Mouse (Mus musculus) erythroblast, embryonic 14.5 days (primary cell): ENCODE data around the gene Efcab5. TPM values are rescaled to one million over a fixed set of nuclear protein-coding genes. Genes with fewer than 3 reads are reported as not detected.
"Not testable (repeated sequence)": the region's sequence is repeated elsewhere in the genome, so short reads cannot be mapped to it uniquely, and the experiment has no call there.

ENCODE experiments used
- H3K27me3 ChIP-seq: 2 replicates; pipeline ENCODE4 v1.6.1; 2012; ENCODE audit warnings: inconsistent platforms; ENCODE audit not compliant: control insufficient read depth
- H3K36me3 ChIP-seq: 2 replicates; pipeline ENCODE4 v1.6.1; 2012; ENCODE audit warnings: mild to moderate bottlenecking, inconsistent platforms; ENCODE audit not compliant: control insufficient read depth
- H3K4me1 ChIP-seq: 2 replicates; pipeline ENCODE4 v1.6.1; 2012; ENCODE audit warnings: inconsistent platforms; ENCODE audit not compliant: control insufficient read depth
- H3K4me3 ChIP-seq: replicated peaks from 2 replicates; pipeline ENCODE3; 2012; ENCODE audit warnings: moderate library complexity, mild to moderate bottlenecking, inconsistent platforms
- H3K9me3 ChIP-seq: 2 replicates; pipeline ENCODE4 v1.6.1; 2012; ENCODE audit warnings: low read length, inconsistent platforms, mixed read lengths; ENCODE audit not compliant: control insufficient read depth
- GATA1 ChIP-seq: IDR thresholded peaks from 2 replicates; pipeline ENCODE4 v1.6.1; 2012; ENCODE audit warnings: low read length, inconsistent platforms, mixed read lengths
- TAL1 ChIP-seq: IDR thresholded peaks from 3 replicates; pipeline ENCODE4 v1.6.1; 2012; ENCODE audit warnings: low read length, inconsistent platforms, mixed read lengths
- polyA plus RNA-seq: library from polyadenylated mRNA; stranded (reverse); fragments of >175 nt; gene quantifications from 2 replicates; pipeline ENCODE4 v1.2.3, GENCODE M21; 2012

Gene Efcab5
- polyA plus RNA-seq, 1 experiment = not detected

GRCm38 (mm10) chr11:77148774-77149173 is 40.0 kb downstream of the Efcab5 start:
- peaks cover 6% of the 10 kb centered on the region for H3K9me3 ChIP-seq
- TF ChIP-seq GATA1 (no peak), TAL1 (no peak)
- no peak overlapping the region for H3K4me3 ChIP-seq
- no peaks in the 10 kb centered on the region for H3K36me3 ChIP-seq
- H3K27me3 ChIP-seq = no peaks in the 10 kb centered on the region
- H3K4me1 ChIP-seq = no peaks in the 10 kb centered on the region

- Histone ChIP-seq H3K36me3 (no peaks in the 10 kb centered on the region), H3K27me3 (no peaks in the 10 kb centered on the region), H3K4me3 (no peak overlapping the region), H3K9me3 (peaks cover 6% of the 10 kb centered on the region), H3K4me1 (no peaks in the 10 kb centered on the region)
- no peak for TF ChIP-seq TAL1
- no peak for TF ChIP-seq GATA1
These were observed 41.0 kb downstream of the Efcab5 start for GRCm38 (mm10) chr11:77147753-77148152.

GRCm38 (mm10) chr11:77145423-77145822 is 43.3 kb downstream of the Efcab5 start:
- no peak overlapping the region for H3K4me3 ChIP-seq
- H3K36me3 ChIP-seq = no peaks in the 10 kb centered on the region
- no peaks in the 10 kb centered on the region for H3K4me1 ChIP-seq
- H3K9me3 ChIP-seq = peaks cover 6% of the 10 kb centered on the region
- TF ChIP-seq TAL1 = no peak
- no peak for TF ChIP-seq GATA1
- H3K27me3 ChIP-seq = no peaks in the 10 kb centered on the region

- no peak overlapping the region for H3K4me3 ChIP-seq
- TF ChIP-seq GATA1 (no peak), TAL1 (no peak)
- H3K36me3 ChIP-seq = no peaks in the 10 kb centered on the region
- no peaks in the 10 kb centered on the region for H3K9me3 ChIP-seq
- H3K4me1 ChIP-seq = no peaks in the 10 kb centered on the region
- no peaks in the 10 kb centered on the region for H3K27me3 ChIP-seq
These were observed 46.8 kb downstream of the Efcab5 start for GRCm38 (mm10) chr11:77141938-77142337.

- Histone ChIP-seq H3K4me1 (no peaks in the 10 kb centered on the region), H3K4me3 (no peak overlapping the region), H3K36me3 (no peaks in the 10 kb centered on the region), H3K27me3 (no peaks in the 10 kb centered on the region), H3K9me3 (no peaks in the 10 kb centered on the region)
- no peak for TF ChIP-seq GATA1
- no peak for TF ChIP-seq TAL1
These were observed 48.8 kb downstream of the Efcab5 start for GRCm38 (mm10) chr11:77139976-77140375.

- H3K9me3 ChIP-seq = no peaks in the 10 kb centered on the region
- H3K27me3 ChIP-seq = no peaks in the 10 kb centered on the region
- no peaks in the 10 kb centered on the region for H3K4me1 ChIP-seq
- TF ChIP-seq GATA1 = no peak
- no peak for TF ChIP-seq TAL1
- no peaks in the 10 kb centered on the region for H3K36me3 ChIP-seq
- no peak overlapping the region for H3K4me3 ChIP-seq
These were observed 55.3 kb downstream of the Efcab5 start for GRCm38 (mm10) chr11:77133450-77133849.

GRCm38 (mm10) chr11:77132580-77132979 is 56.2 kb downstream of the Efcab5 start:
- Histone ChIP-seq H3K4me3 (no peak overlapping the region), H3K4me1 (no peaks in the 10 kb centered on the region), H3K36me3 (no peaks in the 10 kb centered on the region), H3K9me3 (no peaks in the 10 kb centered on the region), H3K27me3 (no peaks in the 10 kb centered on the region)
- TF ChIP-seq TAL1 (no peak), GATA1 (no peak)

- Histone ChIP-seq H3K36me3 (no peaks in the 10 kb centered on the region), H3K4me1 (no peaks in the 10 kb centered on the region), H3K27me3 (no peaks in the 10 kb centered on the region), H3K4me3 (no peak overlapping the region), H3K9me3 (no peaks in the 10 kb centered on the region)
- TF ChIP-seq GATA1 (no peak), TAL1 (no peak)
These were observed 60.2 kb downstream of the Efcab5 start for GRCm38 (mm10) chr11:77128562-77128961.

GRCm38 (mm10) chr11:77111141-77111540 is 77.6 kb downstream of the Efcab5 start:
- H3K4me3 ChIP-seq = no peak overlapping the region
- H3K4me1 ChIP-seq = no peaks in the 10 kb centered on the region
- no peaks in the 10 kb centered on the region for H3K27me3 ChIP-seq
- no peaks in the 10 kb centered on the region for H3K36me3 ChIP-seq
- TF ChIP-seq TAL1 (no peak), GATA1 (no peak)
- no peaks in the 10 kb centered on the region for H3K9me3 ChIP-seq

GRCm38 (mm10) chr11:77108442-77108841 is 80.3 kb downstream of the Efcab5 start:
- Histone ChIP-seq H3K36me3 (no peaks in the 10 kb centered on the region), H3K4me1 (no peaks in the 10 kb centered on the region), H3K4me3 (no peak overlapping the region), H3K27me3 (no peaks in the 10 kb centered on the region), H3K9me3 (no peaks in the 10 kb centered on the region)
- no peak for TF ChIP-seq GATA1

GRCm38 (mm10) chr11:77107872-77108271 is 80.9 kb downstream of the Efcab5 start:
- not testable (repeated sequence) for H3K4me1 ChIP-seq, H3K36me3 ChIP-seq, H3K4me3 ChIP-seq, H3K9me3 ChIP-seq, H3K27me3 ChIP-seq
